Mouse (Mus musculus) erythroblast, adult 5-6 weeks (primary cell): ENCODE measurements around the gene Cep57. TPM values are rescaled to one million over a fixed set of nuclear protein-coding genes. Genes with fewer than 3 reads are reported as not detected.
"Not testable (repeated sequence)": the region's sequence is repeated elsewhere in the genome, so short reads cannot be mapped to it uniquely, and the experiment has no call there.

Experiments
- ATAC-seq: replicated peaks from 2 replicates; pipeline ENCODE4 v1.8.0; 2016; ENCODE audit warnings: moderate number of reproducible peaks, mild to moderate bottlenecking, moderate TSS enrichment, inconsistent platforms; ENCODE audit not compliant: poor library complexity, low FRiP score, severe bottlenecking
- total RNA-seq, 2 experiments: library from RNA; stranded (forward) in 1 of 2; stranded (reverse) in 1 of 2; fragments of 150-400 nt in 1 of 2; fragments of 200-764, 138-1000 nt in 1 of 2; gene quantifications; 2 replicates each; pipeline versions ENCODE4 v1.2.3 to v1.2.4; 2015 to 2017; ENCODE audit warnings: low replicate concordance in 2 of 2

Gene Cep57
- total RNA-seq, 2 experiments from 2014 or later: 22.7 to 34.2 TPM

GRCm38 (mm10) chr9:13806854-13807253 is 20.1 kb downstream of the Cep57 start:
- no peak for ATAC-seq

- ATAC-seq: no peak
These were observed 22.4 kb downstream of the Cep57 start for GRCm38 (mm10) chr9:13804480-13804879.

DNA sequence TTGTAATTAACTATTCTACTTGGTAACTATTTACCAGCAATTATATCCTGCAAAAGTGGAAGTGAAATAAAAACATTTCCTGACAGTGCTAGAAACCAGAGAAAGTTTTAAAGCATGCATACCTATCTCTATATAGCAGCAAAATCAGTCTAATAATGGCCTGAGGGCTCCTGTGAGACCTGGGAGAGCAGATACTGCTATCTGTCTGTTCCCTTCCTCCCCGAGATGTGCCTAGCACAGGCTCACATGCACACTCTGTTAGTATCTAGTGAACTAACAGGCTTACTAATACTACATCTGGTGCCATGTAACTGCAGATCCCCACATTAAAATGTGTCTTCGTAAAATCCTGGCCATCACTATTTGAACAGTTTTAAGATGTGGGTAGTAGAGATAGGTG is 32.2 kb downstream of the Cep57 start:
- no peak for ATAC-seq

- no peak for ATAC-seq
These were observed 32.6 kb downstream of the Cep57 start for GRCm38 (mm10) chr9:13794302-13794701.

DNA sequence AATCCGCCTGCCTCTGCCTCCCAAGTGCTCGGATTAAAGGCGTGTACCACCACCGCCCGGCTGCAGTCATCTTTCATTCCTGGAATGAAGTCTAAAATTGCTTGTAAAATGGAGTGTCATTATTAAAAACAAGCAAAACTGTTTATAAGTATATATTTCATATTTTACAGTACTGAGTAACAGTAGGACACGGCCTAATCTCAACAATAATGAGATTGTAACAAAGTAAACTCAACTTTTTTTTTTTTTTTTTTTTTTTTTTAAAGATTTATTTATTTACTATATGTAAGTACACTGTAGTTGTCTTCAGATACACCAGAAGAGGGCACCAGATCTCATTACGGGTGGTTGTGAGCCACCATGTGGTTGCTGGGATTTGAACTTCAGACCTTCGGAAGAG is 36.0 kb downstream of the Cep57 start:
- ATAC-seq: not testable (repeated sequence)

- ATAC-seq: no peak
These were observed 44.9 kb downstream of the Cep57 start for GRCm38 (mm10) chr9:13781985-13782384.

DNA sequence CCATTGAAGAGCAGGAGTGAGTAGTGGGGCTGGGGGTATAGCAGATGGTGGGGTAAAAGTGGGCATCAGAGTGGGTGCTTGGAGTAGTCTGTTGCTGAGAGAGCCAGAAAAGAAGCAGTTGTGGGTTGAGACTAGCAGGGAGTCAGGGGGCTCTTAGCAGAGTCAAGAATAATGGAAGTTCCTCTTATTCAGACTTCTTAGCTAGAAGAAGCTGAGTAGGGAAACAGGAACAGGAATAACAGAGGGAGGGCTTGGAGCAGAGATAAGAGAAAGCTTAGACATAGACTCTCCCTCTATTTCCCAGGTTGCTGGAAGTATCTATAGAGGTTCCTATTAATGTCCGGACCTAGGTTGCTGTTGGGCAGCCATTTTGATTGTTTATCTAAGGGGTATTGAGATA is 52.2 kb downstream of the Cep57 start:
- ATAC-seq: no peak

DNA sequence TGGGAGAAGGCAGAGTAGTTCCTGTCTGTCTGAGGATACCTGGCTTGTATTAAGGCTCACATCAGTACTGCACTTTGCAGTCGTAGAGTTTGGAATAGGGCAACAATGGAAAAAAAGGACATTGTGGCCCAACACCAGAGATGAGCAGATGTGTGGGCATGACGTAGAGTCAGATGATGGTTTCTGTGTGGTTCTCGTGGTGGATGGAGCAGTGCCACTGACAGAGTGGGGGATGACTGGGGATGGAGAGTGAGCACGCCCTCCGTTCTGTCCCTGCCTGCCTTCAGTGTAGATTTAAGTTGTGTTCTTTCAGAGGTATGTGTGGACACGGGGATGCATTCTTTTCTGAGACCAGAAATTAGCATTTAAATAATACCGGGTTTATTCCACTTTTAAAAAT is 60.3 kb downstream of the Cep57 start:
- ATAC-seq: no peak

GRCm38 (mm10) chr9:13765624-13766023 is 61.3 kb downstream of the Cep57 start:
- ATAC-seq: no peak

GRCm38 (mm10) chr9:13760430-13760829 is 66.5 kb downstream of the Cep57 start:
- ATAC-seq: no peak

Other genes with a start within 250 kb of the Cep57 start
- gene Mtmr2, start 78.7 kb downstream of the Cep57 start, total RNA-seq (2015; ENCODE audit: low replicate concordance): 6.9 and 8.2 TPM in 2 replicates
- gene Mtmr2, start 78.7 kb downstream of the Cep57 start, total RNA-seq (2017; ENCODE audit: low replicate concordance): 5.0 and 6.6 TPM in 2 replicates
- 37.3 and 38.9 TPM in 2 replicates for gene Fam76b, start 609 bp upstream of the Cep57 start, total RNA-seq (2015; ENCODE audit: low replicate concordance)
- 40.7 and 50.6 TPM in 2 replicates for gene Fam76b, start 609 bp upstream of the Cep57 start, total RNA-seq (2017; ENCODE audit: low replicate concordance)